Mouse (Mus musculus) forebrain, embryonic 12.5 days (tissue): Measurements from ENCODE around the gene Olfr655. TPM values are rescaled to one million over a fixed set of nuclear protein-coding genes. Genes with fewer than 3 reads are reported as not detected.

ENCODE experiments used
- ATAC-seq: fragments of 200-750 bp; cut with Nextera tagmentation; 2 replicates; pipeline ENCODE4 v1.8.0; 2017; ENCODE audit warnings: moderate TSS enrichment; ENCODE audit not compliant: low FRiP score
- H3K27ac ChIP-seq: fragments of 300-500 bp; sonication (generic); 2 replicates; pipeline ENCODE4 v1.5.1; 2016; ENCODE audit warnings: mild to moderate bottlenecking
- H3K27me3 ChIP-seq: fragments of 300-500 bp; sonication (generic); 2 replicates; pipeline ENCODE4 v1.6.1; 2016; ENCODE audit warnings: mild to moderate bottlenecking
- H3K36me3 ChIP-seq: fragments of 300-500 bp; sonication (generic); replicated peaks from 2 replicates; pipeline ENCODE4 v1.6.1; 2016; ENCODE audit warnings: mild to moderate bottlenecking
- H3K4me1 ChIP-seq: fragments of 300-500 bp; sonication (generic); 2 replicates; pipeline ENCODE4 v1.6.1; 2016
- H3K4me2 ChIP-seq: fragments of 300-500 bp; sonication (generic); 2 replicates; pipeline ENCODE4 v1.6.1; 2016; ENCODE audit warnings: mild to moderate bottlenecking, moderate library complexity
- H3K4me3 ChIP-seq: fragments of 300-500 bp; sonication (generic); replicated peaks from 2 replicates; pipeline ENCODE4 v1.5.1; 2016; ENCODE audit warnings: mild to moderate bottlenecking
- H3K9ac ChIP-seq: fragments of 300-500 bp; sonication (generic); 2 replicates; pipeline ENCODE4 v1.6.1; 2016; ENCODE audit warnings: mild to moderate bottlenecking
- H3K9me3 ChIP-seq: fragments of 300-500 bp; sonication (generic); 2 replicates; pipeline ENCODE4 v1.6.1; 2016
- WGBS: fragments of 180-500 bp; shearing (Covaris S2); methylation state at CpG from one replicate; pipeline ENCODE4 v1.1.7; 2016; 5-methylcytosine and 5-hydroxymethylcytosine counted together
- polyA plus RNA-seq: library from polyadenylated mRNA; unstranded; fragments of >200 nt; fragmentation: Nextera tagmentation; extraction: Ambion mirVana; gene quantifications from 2 replicates; pipeline ENCODE4 v1.2.1, GENCODE M21; 2016

Olfr655 gene
- polyA plus RNA-seq, 1 experiment from 2014 or later = not detected

GRCm38 (mm10) chr7:104549833-104550232, 51.7 kb downstream of the Olfr655 start, which contains the start of gene Olfr651:
Gene Olfr651 (plus strand): TSS chr7:104550133.
- Histone ChIP-seq H3K27me3 (no peaks in the 10 kb centered on the region), H3K4me2 (no peak within 1 kb of the TSS), H3K27ac (no peak within 1 kb of the TSS), H3K4me3 (no peak within 1 kb of the TSS), H3K9me3 (no peaks in the 10 kb centered on the region), H3K9ac (no peak within 1 kb of the TSS), H3K36me3 (no peaks in the 10 kb centered on the region), H3K4me1 (no peaks in the 10 kb centered on the region)
- WGBS = 78% methylated on average over 5 of the region's 5 CpGs
- ATAC-seq = no peak

Other genes starting within 250 kb of the Olfr655 start
- 0.55 and 0.83 TPM in 2 replicates for gene Trim12c, start 248.4 kb downstream of the Olfr655 start, polyA plus RNA-seq
- not detected in 2 replicates for gene Trim30b, start 231.9 kb downstream of the Olfr655 start, polyA plus RNA-seq
- not detected in 2 replicates for gene Trim30c, start 200.9 kb downstream of the Olfr655 start, polyA plus RNA-seq
- gene Trim30a, start 136.6 kb downstream of the Olfr655 start, polyA plus RNA-seq = 0.40 and 0.52 TPM in 2 replicates
- gene Trim30d, start 93.9 kb downstream of the Olfr655 start, polyA plus RNA-seq = 0.05 and 0.29 TPM in 2 replicates
- gene Olfr651, start 51.6 kb downstream of the Olfr655 start, polyA plus RNA-seq = not detected in 2 replicates
- not detected in 2 replicates for gene Olfr652, start 40.9 kb downstream of the Olfr655 start, polyA plus RNA-seq
- not detected in 2 replicates for gene Olfr653, start 24.5 kb downstream of the Olfr655 start, polyA plus RNA-seq
- gene Olfr654, start 14.8 kb downstream of the Olfr655 start, polyA plus RNA-seq = not detected in 2 replicates
- gene Olfr656, start 12.2 kb upstream of the Olfr655 start, polyA plus RNA-seq = not detected in 2 replicates
- gene Olfr657, start 23.0 kb upstream of the Olfr655 start, polyA plus RNA-seq = not detected in 2 replicates
- gene Olfr658, start 45.5 kb upstream of the Olfr655 start, polyA plus RNA-seq = 0.06 TPM in 1 of 2 replicates, not detected in the other
- not detected in 2 replicates for gene Olfr659, start 65.0 kb upstream of the Olfr655 start, polyA plus RNA-seq
- gene Olfr661, start 84.7 kb upstream of the Olfr655 start, polyA plus RNA-seq = not detected in 2 replicates
- gene Usp17le, start 175.7 kb upstream of the Olfr655 start, polyA plus RNA-seq = not detected in 2 replicates
- gene Usp17lb, start 240.8 kb upstream of the Olfr655 start, polyA plus RNA-seq = not detected in 2 replicates